Comparison of ENCODE assay signal across 8 mouse cellular contexts in genomic region chr19:8578293-8578969, GRCm38 (mm10). TPM values are rescaled to one million over a fixed set of nuclear protein-coding genes. Genes with fewer than 3 reads are reported as not detected.
A peak's percentile ranks its signal among the peaks of the same experiment; 100 is the strongest.
DNase-seq lines count a peak whose midpoint lies in the region; ATAC-seq lines count a peak whose summit lies in the region.

No protein-coding gene starts in this region.

- peak; percentile 62 for DNase-seq in Muller cell, postnatal 12 days (ENCODE audit: inconsistent ontology term)
- peak; percentile 49 for DNase-seq in c-Kit-positive CD71-positive TER-119-positive erythroid progenitor cells, embryonic 14.5 days (ENCODE audit: low spot score)
- DNase-seq in forebrain, embryonic 14.5 days (ENCODE audit: low spot score) = peak; percentile 87
- peak; percentile 81 for DNase-seq in hindbrain, embryonic 11.5 days (ENCODE audit: low spot score)
- DNase-seq in layer of hippocampus, postnatal 10 days (ENCODE audit: low spot score in 2 of 2) = peak; percentile 86
- DNase-seq in ovary, postnatal 36 days (ENCODE audit: low spot score) = peak; percentile 48
- peak; percentile 35 to 40 for DNase-seq in urinary bladder, postnatal 36 days (ENCODE audit: low spot score in 2 of 2)

- H3K36me3 ChIP-seq in forebrain, embryonic 14.5 days (ENCODE audit: control insufficient read depth, insufficient read depth, low read length) = no peaks in the 10 kb centered on the region
- H3K36me3 ChIP-seq in hindbrain, embryonic 11.5 days (ENCODE audit: control insufficient read depth, insufficient read depth, low read length) = no peaks in the 10 kb centered on the region
- H3K36me3 ChIP-seq in lung, embryonic 16.5 days (ENCODE audit: control insufficient read depth, insufficient read depth, low read length) = no peaks in the 10 kb centered on the region

- H3K9me3 ChIP-seq in forebrain, embryonic 14.5 days (replicated peaks; ENCODE audit: control insufficient read depth, low read length) = no peaks in the 10 kb centered on the region
- H3K9me3 ChIP-seq in hindbrain, embryonic 11.5 days (ENCODE audit: control insufficient read depth, low read length) = no peaks in the 10 kb centered on the region
- no peaks in the 10 kb centered on the region for H3K9me3 ChIP-seq in lung, embryonic 16.5 days (ENCODE audit: control insufficient read depth, low read length)

- no peaks in the 10 kb centered on the region for H3K27me3 ChIP-seq in forebrain, embryonic 14.5 days (replicated peaks; ENCODE audit: control insufficient read depth, insufficient read depth, low read length)
- no peaks in the 10 kb centered on the region for H3K27me3 ChIP-seq in hindbrain, embryonic 11.5 days (ENCODE audit: control insufficient read depth, insufficient read depth, low read length)
- no peaks in the 10 kb centered on the region for H3K27me3 ChIP-seq in lung, embryonic 16.5 days (ENCODE audit: control insufficient read depth, insufficient read depth, low read depth, low read length)

- ATAC-seq in forebrain, embryonic 14.5 days = peak; percentile 80
- ATAC-seq in hindbrain, embryonic 11.5 days (ENCODE audit: low FRiP score) = peak; percentile 59; the same call in 1 of the 2 replicates
- ATAC-seq in lung, embryonic 16.5 days (ENCODE audit: low read depth) = peak; percentile 84

- peak overlapping the region; percentile 50 for H3K9ac ChIP-seq in forebrain, embryonic 14.5 days (ENCODE audit: low read length)
- H3K9ac ChIP-seq in hindbrain, embryonic 11.5 days (ENCODE audit: low read depth, low read length) = peak overlapping the region; percentile 32; the same call in 1 of the 2 replicates
- peak overlapping the region; percentile 50 for H3K9ac ChIP-seq in lung, embryonic 16.5 days (ENCODE audit: low read length)

- H3K4me1 ChIP-seq in forebrain, embryonic 14.5 days (ENCODE audit: control insufficient read depth, insufficient read depth, low read length) = 0 out of 2 replicates have a peak, but pooled peaks cover 3% of the 10 kb centered on the region
- no peaks in the 10 kb centered on the region for H3K4me1 ChIP-seq in hindbrain, embryonic 11.5 days (replicated peaks; ENCODE audit: control insufficient read depth, insufficient read depth, low read length)
- H3K4me1 ChIP-seq in lung, embryonic 16.5 days (replicated peaks; ENCODE audit: control insufficient read depth, insufficient read depth, low read length) = 0 out of 2 replicates have a peak, but pooled peaks cover 2% of the 10 kb centered on the region

- H3K4me3 ChIP-seq in forebrain, embryonic 14.5 days (ENCODE audit: low read depth, low read length) = peak overlapping the region; percentile 19
- H3K4me3 ChIP-seq in hindbrain, embryonic 11.5 days (ENCODE audit: low read depth, low read length) = peak overlapping the region; percentile 21; the same call in 1 of the 2 replicates
- peak overlapping the region; percentile 43 for H3K4me3 ChIP-seq in lung, embryonic 16.5 days (ENCODE audit: low read length)

- H3K4me2 ChIP-seq in forebrain, embryonic 14.5 days (ENCODE audit: low read length) = peak overlapping the region; percentile 59
- H3K4me2 ChIP-seq in hindbrain, embryonic 11.5 days (replicated peaks; ENCODE audit: low read depth, low read length) = peak overlapping the region; percentile 54
- H3K4me2 ChIP-seq in lung, embryonic 16.5 days (ENCODE audit: low read depth, low read length) = peak overlapping the region; percentile 65

- WGBS in forebrain, embryonic 14.5 days = 7% methylated on average over 24 of the region's 24 CpGs
- 7% methylated on average over 24 of the region's 24 CpGs for WGBS in hindbrain, embryonic 11.5 days
- 3% methylated on average over 24 of the region's 24 CpGs for WGBS in lung, embryonic 16.5 days

- H3K27ac ChIP-seq in forebrain, embryonic 14.5 days (ENCODE audit: low read depth, low read length) = no peak overlapping the region
- no peak overlapping the region for H3K27ac ChIP-seq in hindbrain, embryonic 11.5 days (ENCODE audit: low read depth, low read length)
- H3K27ac ChIP-seq in lung, embryonic 16.5 days (ENCODE audit: low read length) = no peak overlapping the region

RNA-seq across cellular contexts. Expression of gene Slc22a8, which starts 12.6 kb away (rescaled TPM):
- 4.8 and 6.9 TPM in 2 replicates for polyA plus RNA-seq in forebrain, embryonic 14.5 days (2014; fragmentation: Nextera tagmentation; extraction: Ambion mirVana)
- 0.08 and 0.45 TPM in 2 replicates for polyA plus RNA-seq in hindbrain, embryonic 11.5 days (2014; fragmentation: Nextera tagmentation; extraction: Ambion mirVana)
- 10 to 100 TPM; 20.6 to 21.5 TPM for total RNA-seq in layer of hippocampus, postnatal 10 days (2021)
- polyA plus RNA-seq in lung, embryonic 16.5 days (2015; fragmentation: Nextera tagmentation; extraction: Ambion mirVana) = 0.09 and 0.11 TPM in 2 replicates

RNA-seq across cellular contexts. Expression of gene Slc22a6, which starts 39.4 kb away (rescaled TPM):
- polyA plus RNA-seq in forebrain, embryonic 14.5 days (2014; fragmentation: Nextera tagmentation; extraction: Ambion mirVana) = 4.7 and 7.4 TPM in 2 replicates
- 0.77 and 0.88 TPM in 2 replicates for polyA plus RNA-seq in hindbrain, embryonic 11.5 days (2014; fragmentation: Nextera tagmentation; extraction: Ambion mirVana)
- 1 to 10 TPM; 3.6 to 4.4 TPM for total RNA-seq in layer of hippocampus, postnatal 10 days (2021)
- polyA plus RNA-seq in lung, embryonic 16.5 days (2015; fragmentation: Nextera tagmentation; extraction: Ambion mirVana) = not detected in 2 replicates
